Mouse (Mus musculus) ES-CJ7 (cell line): ENCODE results near the gene Psmd5.

ENCODE experiments used
- DNase-seq: peaks from one replicate; pipeline ENCODE4 v3.0.0; 2011; ENCODE audit warnings: low read depth, low spot score

Gene Psmd5

DNA sequence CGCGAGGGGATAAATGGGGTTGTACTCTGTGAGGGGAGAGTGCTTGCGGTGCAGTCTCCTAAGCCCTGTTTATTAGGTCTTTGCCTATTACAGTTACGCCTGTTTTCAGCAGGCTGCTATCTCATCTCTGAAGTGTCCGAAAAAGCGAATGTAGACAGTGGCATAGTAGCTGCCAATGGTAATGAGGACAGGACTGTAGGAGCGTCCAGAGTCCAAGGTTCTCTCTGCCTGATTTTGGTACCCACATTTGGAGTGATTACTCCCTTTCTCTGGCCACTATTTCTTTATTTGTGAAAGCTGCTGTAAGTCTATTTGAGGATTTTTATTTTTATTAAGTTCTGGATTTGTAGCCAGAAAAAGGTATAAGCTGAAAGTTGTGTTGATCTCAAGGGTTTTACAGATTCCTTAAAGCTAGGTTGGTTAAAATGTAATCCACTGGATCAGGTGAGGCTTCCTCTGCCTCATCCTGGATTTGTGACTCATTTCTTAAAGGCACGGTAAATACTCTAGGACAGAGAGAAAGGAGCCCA lies at the start of gene Psmd5:
TSS of gene Psmd5 (minus strand) at position 153 of the 530 bp plus-strand sequence.
- no peak for DNase-seq

DNA sequence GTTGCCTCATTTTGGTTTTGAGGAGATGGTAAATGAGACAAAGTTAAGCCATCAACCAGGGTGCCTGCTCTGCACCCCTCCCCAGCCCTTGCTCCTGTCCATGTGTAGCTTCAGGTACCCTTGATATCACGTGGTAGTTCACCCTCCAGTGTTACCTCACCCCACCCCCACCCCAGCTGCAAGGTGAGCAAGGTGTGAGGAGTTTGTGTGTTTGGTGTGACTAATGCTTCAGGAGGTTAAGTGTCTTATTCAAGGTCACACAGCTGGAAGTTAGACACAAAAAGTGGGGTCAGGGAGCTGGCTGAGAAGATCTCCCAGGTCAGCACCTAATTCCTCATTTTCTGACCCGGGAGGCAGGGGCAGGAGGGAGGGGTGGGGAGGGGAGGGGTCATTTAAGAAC lies 48.0 kb upstream of the Psmd5 start:
- peak; percentile 58 for DNase-seq

DNA sequence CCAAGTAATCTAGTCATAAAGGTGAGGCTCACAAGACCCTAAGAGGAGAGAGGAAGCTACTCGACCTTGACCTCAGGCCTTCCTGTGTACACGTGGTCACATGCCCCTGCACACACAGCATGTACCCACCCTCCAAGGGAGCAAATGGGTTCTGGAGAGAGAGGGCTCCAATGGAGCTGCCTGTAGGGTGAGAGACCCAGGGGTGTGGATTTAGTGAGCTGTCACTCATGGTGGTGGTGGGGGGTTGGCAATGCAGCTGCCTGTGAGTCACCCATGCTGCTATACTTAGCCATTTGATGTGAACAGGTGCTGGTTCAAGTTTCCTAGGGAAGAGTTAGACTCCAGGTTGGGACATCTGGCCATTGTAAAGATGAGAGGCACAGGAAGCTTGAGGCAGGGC lies 45.4 kb upstream of the Psmd5 start:
- no peak for DNase-seq

DNA sequence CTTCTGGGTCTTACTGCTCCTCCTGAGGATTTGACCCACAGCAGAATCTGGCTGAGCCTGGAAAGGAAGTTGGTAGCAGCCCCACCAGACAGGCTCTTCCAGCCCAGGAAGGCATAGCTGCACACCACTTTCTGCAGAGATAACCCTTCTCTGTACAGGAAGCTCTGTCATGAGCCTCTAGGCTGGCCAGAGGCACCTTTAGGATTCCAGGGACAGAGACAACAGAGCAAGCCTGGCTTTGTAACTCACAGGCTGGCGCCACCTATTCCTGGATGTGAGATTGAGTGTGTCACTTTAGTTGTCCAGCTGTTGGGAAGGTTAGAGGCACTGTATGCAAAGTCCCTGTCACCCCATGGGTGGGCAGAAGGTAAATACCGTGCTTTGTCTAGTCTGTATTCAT lies 40.3 kb upstream of the Psmd5 start:
- no peak for DNase-seq

DNA sequence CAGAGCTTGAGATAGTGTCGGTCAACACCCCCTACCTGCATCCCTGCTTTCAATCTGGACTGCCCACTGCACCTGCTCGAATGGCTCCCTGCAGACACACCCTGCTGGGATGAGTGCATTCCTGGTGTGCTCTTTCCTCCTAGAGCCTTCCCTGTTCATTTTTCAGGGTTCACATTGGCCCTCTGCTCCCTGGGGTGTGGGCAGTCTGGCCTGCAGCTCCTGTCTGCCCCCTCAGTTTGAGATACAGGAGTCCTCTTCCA lies 40.0 kb upstream of the Psmd5 start:
- DNase-seq: no peak

DNA sequence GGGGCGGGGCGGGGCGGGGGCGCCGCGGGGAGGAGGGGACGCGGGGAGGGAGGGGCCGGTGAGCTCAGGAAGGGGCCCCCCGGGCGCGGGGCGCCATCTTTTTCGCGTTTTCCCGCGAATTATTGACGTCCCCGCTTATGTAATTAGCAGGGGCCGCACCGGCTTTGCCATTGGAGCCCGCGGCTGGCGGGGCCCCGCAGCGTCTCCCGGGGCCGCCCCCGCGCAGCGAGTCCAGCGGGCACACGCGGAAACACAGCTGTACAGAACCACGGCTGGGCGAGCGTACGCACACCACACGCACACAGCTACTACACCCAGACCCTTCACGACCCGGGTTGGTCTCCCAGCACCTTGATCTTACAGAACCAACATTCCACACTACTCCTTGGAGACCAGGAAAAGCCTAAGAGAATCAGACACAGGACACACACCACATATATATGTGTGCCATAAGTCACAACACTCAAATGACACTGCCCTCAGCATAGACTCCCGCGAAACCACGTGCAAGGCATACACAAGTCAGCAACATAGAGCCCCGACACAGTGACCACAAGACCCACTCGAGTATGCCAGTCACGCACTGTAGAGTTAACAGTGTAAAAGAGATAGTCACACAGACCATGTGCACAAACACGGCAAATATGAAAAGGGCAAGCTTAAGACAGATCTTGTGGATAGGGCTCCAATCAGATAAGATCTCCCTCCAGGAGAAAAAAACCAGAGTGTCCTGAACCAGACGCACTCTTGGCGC lies 39.5 kb upstream of the Psmd5 start:
- DNase-seq: no peak

DNA sequence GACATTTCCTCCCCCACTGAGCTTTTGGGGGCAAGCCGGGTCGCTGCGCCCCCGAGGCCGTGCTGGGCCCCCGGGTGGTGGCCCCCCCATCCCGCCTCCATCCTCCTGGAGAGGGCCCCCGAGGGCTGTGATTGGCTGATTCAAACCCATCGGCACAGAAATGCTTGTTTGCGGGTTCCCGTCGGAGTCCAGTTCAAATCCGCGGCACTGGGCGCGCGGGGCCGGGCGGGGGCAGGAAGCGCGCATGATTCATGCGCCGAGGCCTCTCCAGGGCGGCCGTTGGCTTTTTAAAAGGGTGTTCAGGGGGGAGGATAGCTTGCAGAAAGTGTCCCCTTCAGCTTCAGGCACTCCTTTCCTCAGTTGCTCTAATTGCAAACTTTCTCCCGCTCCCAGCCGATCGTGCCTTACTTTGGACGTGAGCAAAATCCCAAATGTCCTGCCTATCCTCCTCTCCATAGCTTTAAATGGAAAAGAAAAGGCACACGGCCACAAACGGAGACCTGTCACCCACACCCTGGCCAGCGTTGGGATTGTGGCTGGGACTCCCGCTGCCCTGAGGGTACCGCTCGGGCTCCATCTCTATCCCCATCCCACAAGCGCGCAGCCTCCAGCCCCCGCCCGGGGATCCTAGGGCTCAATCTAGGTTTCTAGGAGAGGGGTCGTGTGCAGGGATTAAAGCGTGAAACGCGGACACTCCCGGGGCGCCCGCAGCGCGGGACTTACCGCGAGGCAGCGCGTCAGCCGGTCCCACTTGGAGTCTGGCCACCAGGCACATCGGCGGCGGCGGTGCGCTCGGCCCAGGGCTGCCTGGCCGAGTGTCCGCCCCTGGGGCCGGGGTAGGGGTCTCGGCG lies 38.7 kb upstream of the Psmd5 start, which contains the start of gene Phf19:
TSS of gene Phf19 (minus strand) at position 809 of the 851 bp plus-strand sequence.
- DNase-seq: no peak

DNA sequence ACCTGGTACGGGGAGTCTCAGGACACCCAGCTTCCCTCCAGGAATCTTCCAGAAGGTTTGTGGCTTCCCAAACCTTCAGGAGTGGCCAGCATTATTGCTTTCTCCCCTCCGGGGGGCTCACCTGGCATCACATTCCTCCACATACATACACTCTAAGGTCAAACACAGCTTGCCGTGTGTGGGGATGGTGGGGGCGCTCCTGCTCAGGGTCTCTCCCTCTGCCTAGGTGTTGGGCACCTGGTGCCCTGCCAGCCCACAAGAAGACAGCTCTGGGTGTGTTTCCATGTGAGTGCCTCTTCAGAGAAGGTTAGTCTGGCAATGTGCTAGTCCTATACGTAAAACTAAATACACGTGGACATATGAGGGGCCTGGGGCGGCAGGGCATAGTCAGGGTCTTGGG lies 37.8 kb upstream of the Psmd5 start:
- DNase-seq: no peak

DNA sequence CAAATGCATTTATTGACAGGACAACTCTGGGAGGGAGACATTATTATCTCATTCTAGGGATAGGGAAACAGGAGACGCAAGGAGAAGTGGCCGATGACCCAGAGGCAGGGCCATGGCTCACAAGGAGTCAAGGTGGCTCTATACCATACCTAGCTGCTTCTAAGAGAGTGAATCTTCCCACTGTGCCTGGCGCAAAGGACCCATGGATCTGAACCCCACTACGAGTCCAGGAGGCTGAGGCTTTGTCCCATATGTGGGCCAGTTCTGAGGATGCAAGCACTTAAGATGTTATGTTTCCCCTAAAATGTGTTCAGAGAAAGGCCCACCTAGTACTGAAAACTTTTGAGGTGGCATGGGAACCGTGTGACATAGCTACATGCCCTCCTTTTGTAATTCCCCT lies 37.1 kb upstream of the Psmd5 start:
- DNase-seq: no peak

DNA sequence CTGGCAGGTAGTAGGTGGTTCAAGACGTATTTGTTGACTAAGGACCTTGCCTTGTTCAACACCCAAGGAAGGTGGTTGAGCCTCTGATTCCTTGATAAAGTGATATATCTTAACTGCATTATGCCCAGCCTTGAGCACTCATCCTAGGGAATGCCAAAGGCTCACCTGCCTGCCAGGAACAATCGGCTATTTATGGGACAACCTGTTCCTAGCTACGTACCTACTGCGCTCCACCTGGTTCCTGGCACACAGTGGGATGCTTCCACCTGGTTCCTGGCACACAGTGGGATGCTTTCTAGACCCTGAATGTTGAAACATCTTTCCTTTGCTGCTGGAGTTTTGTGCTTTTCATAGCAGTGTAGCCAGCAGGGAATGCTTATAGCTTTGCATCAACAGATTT lies 35.0 kb upstream of the Psmd5 start:
- DNase-seq: no peak

DNA sequence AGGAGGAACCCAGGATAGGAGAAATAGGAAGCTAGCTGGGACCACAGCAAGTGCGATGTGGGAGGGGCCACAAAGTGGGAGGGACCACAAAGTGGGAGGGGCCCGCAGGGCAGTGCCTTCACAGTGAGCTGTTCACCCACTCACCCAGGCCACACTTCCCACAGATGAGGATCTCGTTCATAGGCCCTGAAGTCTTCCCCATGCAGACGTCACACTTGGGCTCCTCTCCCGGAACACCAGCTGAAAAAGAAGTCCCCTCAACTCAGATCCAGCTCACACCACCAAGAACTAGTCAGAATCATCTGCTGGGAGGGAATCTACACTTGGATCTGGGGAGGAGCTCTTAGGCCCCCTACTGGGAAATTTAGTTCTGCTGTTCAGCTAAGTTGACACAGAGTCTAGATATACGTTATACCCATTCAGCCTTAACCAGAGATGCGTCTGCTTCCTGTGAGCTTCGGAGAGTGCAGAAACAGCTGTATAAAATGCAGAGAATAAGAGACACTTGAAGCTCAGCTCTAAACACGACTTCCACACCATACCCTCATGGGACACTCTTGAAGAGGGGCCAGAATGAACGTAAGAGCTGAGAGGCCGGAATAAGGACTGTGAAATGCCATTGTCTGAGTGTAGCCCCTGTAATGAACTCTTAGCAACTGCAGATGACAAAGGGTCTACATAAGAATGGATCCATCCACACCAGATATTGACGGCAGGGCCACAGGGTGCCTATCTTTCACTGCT lies 32.3 kb upstream of the Psmd5 start:
- DNase-seq: peak; percentile 61

DNA sequence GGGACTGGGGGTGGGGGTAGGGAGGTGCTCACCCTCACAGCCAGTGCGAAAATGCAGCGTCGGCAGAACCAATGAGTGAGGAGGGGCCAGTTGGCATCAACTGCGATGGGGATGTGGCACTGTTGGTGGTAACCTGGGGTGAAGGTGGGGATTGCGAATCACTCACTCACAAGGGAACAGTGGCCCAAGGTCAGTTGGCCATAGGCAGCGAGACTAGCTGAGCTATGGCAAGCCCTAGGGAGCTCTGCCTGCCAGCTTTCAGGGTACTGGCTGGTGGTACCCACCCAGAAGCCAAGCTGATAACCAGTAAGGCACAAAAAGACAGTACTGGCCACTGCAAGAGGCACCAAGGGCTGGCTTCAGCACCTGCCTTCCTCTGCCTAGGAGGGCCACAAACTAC lies 31.7 kb upstream of the Psmd5 start:
- no peak for DNase-seq

DNA sequence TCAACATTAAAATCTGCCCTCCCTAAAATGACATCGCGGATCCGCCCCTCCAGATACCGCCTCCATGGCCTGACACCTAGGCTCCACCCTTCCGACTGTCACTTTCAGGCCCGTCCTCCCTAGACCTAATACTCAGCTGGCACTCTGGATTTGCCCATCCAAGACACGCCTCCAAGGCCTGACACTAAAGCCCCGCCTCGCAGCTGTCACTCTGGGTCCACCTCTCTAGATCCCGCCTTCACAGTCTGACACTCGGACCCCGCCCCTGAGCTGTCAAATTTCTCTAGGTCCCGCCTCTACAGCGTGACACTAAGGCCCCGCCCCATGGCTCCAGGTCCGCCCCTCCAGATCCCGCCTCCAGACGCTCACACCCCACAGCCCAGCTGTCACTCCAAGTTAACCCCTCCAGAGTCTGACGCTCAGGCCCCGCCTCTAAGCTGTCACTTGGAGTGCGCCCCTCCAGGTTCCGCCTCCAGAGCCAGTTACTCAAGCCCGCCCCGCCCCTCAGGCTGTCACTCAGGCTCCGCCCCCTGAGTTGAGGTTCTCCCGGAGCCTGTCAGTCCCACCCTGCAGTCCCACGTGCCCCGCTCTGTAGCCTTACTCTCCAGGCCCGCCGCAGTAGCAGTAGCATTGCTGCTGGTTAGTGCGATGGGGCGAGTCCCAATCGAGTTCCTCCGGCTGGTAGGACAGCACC lies 30.2 kb upstream of the Psmd5 start:
- peak; percentile 98 for DNase-seq

DNA sequence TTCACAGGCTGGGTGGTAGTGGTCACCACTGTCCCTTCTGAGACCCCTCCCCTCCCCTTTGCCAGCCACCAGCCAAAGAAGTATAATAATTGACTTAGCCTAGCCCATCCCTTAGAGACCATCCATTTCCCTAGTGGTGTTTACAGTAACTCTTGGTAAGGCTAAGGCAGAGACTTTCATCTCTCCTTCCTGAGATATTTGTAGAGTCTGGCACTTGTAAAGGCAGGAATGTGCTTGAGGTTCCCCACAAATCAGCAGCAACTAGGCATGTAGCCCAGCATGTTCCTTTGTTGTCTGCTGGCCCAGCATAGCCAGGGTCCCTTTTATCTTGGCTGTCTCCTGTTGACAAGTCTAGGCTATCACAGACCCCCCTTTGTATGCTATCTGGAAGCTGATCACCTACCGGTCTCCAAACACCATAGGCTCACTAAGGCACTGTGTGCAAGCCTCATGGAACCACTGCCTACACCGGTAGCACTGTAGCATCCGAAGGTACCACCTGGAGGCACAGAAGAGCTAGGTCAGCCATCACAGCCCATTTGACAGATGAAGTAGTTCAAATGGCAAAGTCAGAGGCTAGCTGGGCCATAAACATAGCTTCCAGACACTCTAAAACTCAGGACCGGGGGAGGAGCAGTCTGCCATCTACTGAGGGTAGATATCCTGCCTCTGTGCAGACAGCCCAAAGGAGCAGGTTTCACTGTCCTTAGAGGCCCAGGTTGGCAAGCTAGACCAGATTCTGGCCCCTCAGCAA lies 29.1 kb upstream of the Psmd5 start:
- no peak for DNase-seq

DNA sequence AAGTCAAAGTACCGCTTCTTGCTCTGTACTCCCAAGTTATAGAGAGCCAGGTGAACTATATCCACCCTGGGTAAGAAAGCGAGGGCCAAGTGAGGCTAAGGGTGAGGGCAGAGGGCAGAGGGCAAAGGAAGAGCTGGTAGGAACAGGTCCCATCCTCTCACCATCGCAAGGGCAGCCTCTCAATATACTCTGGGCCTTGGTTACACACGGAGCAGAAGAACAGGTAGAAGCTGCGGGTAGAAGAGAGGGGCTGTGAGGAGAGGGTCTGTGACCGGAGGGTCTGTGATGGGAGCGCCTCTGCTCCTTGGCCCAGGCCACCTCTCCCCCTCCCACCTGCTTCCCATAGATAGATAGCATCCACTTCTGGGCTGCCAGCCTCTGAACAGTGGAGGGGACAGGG lies 28.4 kb upstream of the Psmd5 start:
- no peak for DNase-seq

DNA sequence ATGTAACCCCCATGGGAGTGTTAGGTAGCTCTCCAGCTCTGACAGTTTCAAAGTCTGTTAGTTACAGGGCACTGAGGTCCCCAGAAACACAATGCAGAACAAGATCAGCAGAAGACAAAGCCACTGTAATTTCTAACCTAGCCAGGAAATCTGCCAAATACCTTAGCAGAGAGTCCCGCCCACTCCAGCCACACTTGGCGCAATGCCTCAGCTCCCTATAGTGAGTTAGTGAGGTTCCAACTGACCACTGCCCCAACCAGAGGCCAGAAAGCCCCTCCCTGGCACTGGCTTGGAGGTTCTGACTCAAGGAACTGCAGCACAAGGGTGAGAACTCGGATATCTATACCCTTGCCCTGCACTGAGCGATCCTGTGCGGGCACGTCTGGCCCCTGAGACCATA lies 28.0 kb upstream of the Psmd5 start:
- no peak for DNase-seq

DNA sequence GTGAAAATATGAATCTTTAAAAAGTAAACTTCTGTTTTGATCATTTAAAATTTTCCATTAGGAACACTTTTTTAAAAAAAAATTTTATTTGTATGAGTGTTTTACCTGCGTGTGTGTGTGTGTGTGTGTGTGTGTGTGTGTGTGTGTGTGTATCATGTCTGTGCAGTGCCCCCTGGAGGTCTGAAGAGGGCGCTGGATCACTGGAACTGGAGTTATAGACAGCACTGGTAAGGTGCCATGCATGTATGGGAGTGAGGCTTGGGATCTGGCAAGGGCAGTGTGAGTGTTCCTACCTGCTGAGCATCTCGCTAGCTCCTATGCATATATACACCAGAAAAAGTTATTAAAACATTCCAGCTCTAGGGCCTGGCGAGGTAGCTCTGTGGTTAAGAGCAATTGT lies 27.0 kb upstream of the Psmd5 start:
- DNase-seq: no peak

DNA sequence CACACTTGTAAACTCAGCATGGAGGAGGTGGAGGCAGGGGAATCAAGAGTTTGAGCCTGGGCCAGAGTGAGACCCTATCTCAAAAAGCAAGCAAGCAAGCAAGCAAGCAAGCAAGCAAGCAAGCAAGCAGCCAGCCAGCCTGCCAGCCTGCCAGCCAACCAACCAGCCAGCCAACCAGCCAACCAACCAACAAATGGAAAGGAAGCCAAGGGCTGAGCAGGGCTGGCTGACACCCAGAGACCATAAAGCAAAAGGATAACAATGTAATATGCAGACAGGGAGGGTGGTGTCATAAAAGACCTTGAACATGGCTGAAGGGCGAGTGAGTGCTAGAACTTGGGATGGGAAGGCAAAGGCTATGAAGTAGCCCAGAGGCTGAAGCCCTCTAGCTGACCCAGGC lies 25.6 kb upstream of the Psmd5 start:
- DNase-seq: no peak

DNA sequence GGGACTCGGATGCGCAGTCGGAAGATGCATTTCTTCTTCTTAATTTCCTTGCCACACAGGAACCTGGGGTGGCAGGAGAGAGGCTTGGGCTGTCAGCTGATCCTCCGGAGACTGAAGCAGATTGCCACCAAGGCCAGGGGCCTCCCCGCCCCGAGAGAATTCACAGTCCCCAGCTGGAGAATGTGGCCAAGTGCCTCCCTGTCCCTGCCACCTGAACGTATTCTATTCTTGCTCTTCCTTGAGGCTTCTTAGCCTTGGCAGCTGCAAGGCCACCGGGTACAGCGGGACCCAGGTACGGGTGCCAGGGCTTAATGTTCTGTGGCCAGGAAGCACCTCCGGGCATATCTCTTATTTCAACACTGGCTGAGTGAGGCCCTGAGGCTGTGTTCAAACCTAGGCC lies 24.9 kb upstream of the Psmd5 start:
- DNase-seq: no peak

DNA sequence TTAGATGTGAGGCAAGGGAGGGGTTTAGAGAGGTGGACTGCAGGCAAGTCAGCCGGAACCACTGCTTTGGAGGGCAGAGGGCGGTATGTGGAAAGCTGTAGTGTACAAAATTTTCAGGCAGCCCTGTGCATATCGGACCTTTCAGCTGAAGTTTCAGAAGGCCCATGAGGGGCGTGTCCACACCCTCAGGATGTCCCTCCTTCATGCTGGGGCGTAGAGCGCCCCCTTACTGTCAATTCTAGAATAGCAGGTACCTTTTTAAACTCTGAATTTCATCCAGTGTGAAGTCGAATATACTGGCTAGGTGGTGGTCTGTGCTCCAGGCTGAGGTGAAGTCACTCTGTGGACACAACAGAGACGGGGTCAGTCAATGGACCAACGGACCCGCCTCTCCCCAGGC lies 23.1 kb upstream of the Psmd5 start:
- peak; percentile 64 for DNase-seq

DNA sequence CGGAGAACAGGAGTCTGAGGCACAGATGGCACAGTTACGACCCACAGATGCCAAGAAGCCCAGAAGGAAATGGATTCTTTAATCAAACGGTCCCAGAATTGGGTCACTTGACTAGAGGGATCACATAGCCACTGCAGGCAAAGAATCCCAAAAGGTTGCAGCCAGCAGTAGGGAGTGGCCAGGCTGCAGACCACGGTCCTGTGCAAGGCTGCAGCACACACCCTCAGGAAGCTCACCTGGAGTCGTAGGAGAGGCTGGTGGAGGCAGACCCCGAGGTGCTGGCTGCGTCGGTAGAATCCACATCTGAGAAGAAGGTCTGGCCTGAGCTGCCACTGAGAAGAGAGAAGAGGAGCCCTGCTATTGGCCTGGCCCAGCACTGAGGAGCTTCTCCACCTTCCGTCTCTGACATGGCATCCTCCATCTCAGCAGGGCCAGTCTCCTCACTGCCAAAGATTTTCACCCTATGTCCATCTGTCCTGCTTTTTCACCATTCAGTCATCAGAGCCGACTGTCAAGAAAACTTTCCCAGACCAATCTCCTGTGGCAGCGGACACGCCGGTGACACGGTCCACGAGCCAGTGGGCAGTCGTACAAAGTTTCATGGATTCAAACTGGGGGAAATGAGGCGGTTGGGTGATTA lies 22.2 kb upstream of the Psmd5 start:
- no peak for DNase-seq
